Mouse (Mus musculus): Measurements from ENCODE around the gene Gucy2d. TPM values are rescaled to one million over a fixed set of nuclear protein-coding genes. Genes with fewer than 3 reads are reported as not detected.
A peak's percentile ranks its signal among the peaks of the same experiment; 100 is the strongest.

Gucy2d gene
- total and polyA plus RNA-seq, 2 experiments from 2014 or later = 0.08 TPM; not detected in 1

GRCm38 (mm10) chr7:98403996-98404395 is 36.2 kb upstream of the Gucy2d start:
- Histone ChIP-seq H3K27me3 (ENCODE audit: control insufficient read depth, insufficient read depth, low read length) (no peaks in the 10 kb centered on the region), H3K27ac (ENCODE audit: low read depth) (no peak overlapping the region), H3K36me3 (replicated peaks; ENCODE audit: control insufficient read depth, insufficient read depth, low read length) (no peaks in the 10 kb centered on the region), H3K4me2 (ENCODE audit: low read depth, low read length) (no peak overlapping the region), H3K9me3 (replicated peaks; ENCODE audit: control insufficient read depth, low read length) (no peaks in the 10 kb centered on the region), H3K4me3 (ENCODE audit: low read depth, low read length) (no peak overlapping the region), H3K4me1 (ENCODE audit: control insufficient read depth, insufficient read depth) (no peaks in the 10 kb centered on the region), H3K9ac (replicated peaks; ENCODE audit: low read depth, low read length) (no peak overlapping the region)
- no peak for TF ChIP-seq CTCF (IDR thresholded peaks at IDR 0.05; ENCODE audit: low read depth)
- ATAC-seq (ENCODE audit: insufficient read depth, low read depth) (no peak), DNase-seq (ENCODE audit: low spot score) (no peak)
- WGBS = 73% methylated on average over 4 of the region's 4 CpGs

- no peak overlapping the region for H3K9ac ChIP-seq (replicated peaks; ENCODE audit: low read depth, low read length)
Measured at GRCm38 (mm10) chr7:98407615-98408014, 32.6 kb upstream of the Gucy2d start.

DNA sequence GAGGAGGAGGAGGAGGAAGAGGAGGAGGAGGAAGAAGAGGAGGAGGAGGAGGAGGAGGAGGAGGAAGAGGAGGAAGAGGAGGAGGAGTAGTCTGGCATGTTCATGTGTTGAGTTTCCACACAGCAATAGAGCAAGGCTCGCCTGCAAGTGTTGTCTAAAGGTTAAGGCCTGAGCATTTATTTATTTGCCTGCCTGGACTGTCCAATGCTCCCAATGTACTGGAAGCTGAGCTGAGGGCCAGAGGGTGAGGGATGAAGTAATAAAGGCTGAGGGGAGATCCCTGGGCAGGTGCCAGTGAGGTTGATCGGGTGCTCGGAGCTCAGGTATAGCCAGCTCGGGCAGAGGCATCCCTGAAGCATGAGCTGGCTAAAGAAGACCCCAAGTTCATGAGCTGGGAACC is 27.1 kb upstream of the Gucy2d start:
- ATAC-seq (ENCODE audit: insufficient read depth, low read depth) (no peak), DNase-seq (ENCODE audit: low spot score) (no peak)
- H3K27me3 ChIP-seq (ENCODE audit: control insufficient read depth, insufficient read depth, low read length) = no peaks in the 10 kb centered on the region
- no peak overlapping the region for H3K4me3 ChIP-seq (ENCODE audit: low read depth, low read length)
- no peaks in the 10 kb centered on the region for H3K9me3 ChIP-seq (replicated peaks; ENCODE audit: control insufficient read depth, low read length)
- H3K27ac ChIP-seq (ENCODE audit: low read depth) = no peak overlapping the region
- 84% methylated on average over 4 of the region's 4 CpGs for WGBS
- no peaks in the 10 kb centered on the region for H3K36me3 ChIP-seq (replicated peaks; ENCODE audit: control insufficient read depth, insufficient read depth, low read length)
- peaks cover 8% of the 10 kb centered on the region for H3K4me1 ChIP-seq (ENCODE audit: control insufficient read depth, insufficient read depth)
- no peak overlapping the region for H3K9ac ChIP-seq (replicated peaks; ENCODE audit: low read depth, low read length)
- H3K4me2 ChIP-seq (ENCODE audit: low read depth, low read length) = no peak overlapping the region
- TF ChIP-seq EP300 (IDR thresholded peaks at IDR 0.05; ENCODE audit: low read depth) (no peak), CTCF (IDR thresholded peaks at IDR 0.05; ENCODE audit: low read depth) (no peak)

More at GRCm38 (mm10) chr7:98407615-98408014, 32.6 kb upstream of the Gucy2d start:
- no peak for ATAC-seq (ENCODE audit: insufficient read depth, low read depth)
- Histone ChIP-seq H3K36me3 (replicated peaks; ENCODE audit: control insufficient read depth, insufficient read depth, low read length) (no peaks in the 10 kb centered on the region), H3K4me3 (ENCODE audit: low read depth, low read length) (no peak overlapping the region), H3K27ac (ENCODE audit: low read depth) (no peak overlapping the region), H3K27me3 (ENCODE audit: control insufficient read depth, insufficient read depth, low read length) (no peaks in the 10 kb centered on the region), H3K9me3 (replicated peaks; ENCODE audit: control insufficient read depth, low read length) (no peaks in the 10 kb centered on the region), H3K4me1 (ENCODE audit: control insufficient read depth, insufficient read depth) (no peaks in the 10 kb centered on the region), H3K4me2 (ENCODE audit: low read depth, low read length) (no peak overlapping the region)
- 65% methylated on average over 5 of the region's 5 CpGs for WGBS
- TF ChIP-seq EP300 (IDR thresholded peaks at IDR 0.05; ENCODE audit: low read depth) (no peak), CTCF (IDR thresholded peaks at IDR 0.05; ENCODE audit: low read depth) (no peak)
- DNase-seq (ENCODE audit: low spot score) = no peak

- no peaks in the 10 kb centered on the region for H3K36me3 ChIP-seq (replicated peaks; ENCODE audit: control insufficient read depth, insufficient read depth, low read length)
- H3K4me2 ChIP-seq (ENCODE audit: low read depth, low read length) = no peak overlapping the region
- peak; percentile 61 for DNase-seq (ENCODE audit: low spot score)
- no peak overlapping the region for H3K9ac ChIP-seq (replicated peaks; ENCODE audit: low read depth, low read length)
- no peak overlapping the region for H3K4me3 ChIP-seq (ENCODE audit: low read depth, low read length)
- ATAC-seq (ENCODE audit: insufficient read depth, low read depth) = peak; percentile 62
- TF ChIP-seq EP300 (IDR thresholded peaks at IDR 0.05; ENCODE audit: low read depth) (no peak), CTCF (IDR thresholded peaks at IDR 0.05; ENCODE audit: low read depth) (no peak)
- 28% methylated on average over 3 of the region's 3 CpGs for WGBS
- no peaks in the 10 kb centered on the region for H3K9me3 ChIP-seq (replicated peaks; ENCODE audit: control insufficient read depth, low read length)
- peaks cover 15% of the 10 kb centered on the region for H3K4me1 ChIP-seq (ENCODE audit: control insufficient read depth, insufficient read depth)
- no peaks in the 10 kb centered on the region for H3K27me3 ChIP-seq (ENCODE audit: control insufficient read depth, insufficient read depth, low read length)
- H3K27ac ChIP-seq (ENCODE audit: low read depth) = no peak overlapping the region; the same call in 1 of the 2 replicates
Measured at GRCm38 (mm10) chr7:98415550-98415949, 24.7 kb upstream of the Gucy2d start.

- no peak overlapping the region for H3K9ac ChIP-seq (replicated peaks; ENCODE audit: low read depth, low read length)
- DNase-seq (ENCODE audit: low spot score) = no peak
- peaks cover 15% of the 10 kb centered on the region for H3K4me1 ChIP-seq (ENCODE audit: control insufficient read depth, insufficient read depth)
- ATAC-seq (ENCODE audit: insufficient read depth, low read depth) = no peak
- no peaks in the 10 kb centered on the region for H3K36me3 ChIP-seq (replicated peaks; ENCODE audit: control insufficient read depth, insufficient read depth, low read length)
- no peaks in the 10 kb centered on the region for H3K9me3 ChIP-seq (replicated peaks; ENCODE audit: control insufficient read depth, low read length)
- no peak for TF ChIP-seq EP300 (IDR thresholded peaks at IDR 0.05; ENCODE audit: low read depth)
- TF ChIP-seq CTCF (IDR thresholded peaks at IDR 0.05; ENCODE audit: low read depth) = no peak
- no peak overlapping the region for H3K4me2 ChIP-seq (ENCODE audit: low read depth, low read length)
- WGBS = 54% methylated on average over 4 of the region's 4 CpGs
- H3K27ac ChIP-seq (ENCODE audit: low read depth) = no peak overlapping the region; the same call in 1 of the 2 replicates
- H3K4me3 ChIP-seq (ENCODE audit: low read depth, low read length) = no peak overlapping the region
- H3K27me3 ChIP-seq (ENCODE audit: control insufficient read depth, insufficient read depth, low read length) = no peaks in the 10 kb centered on the region
Measured at GRCm38 (mm10) chr7:98416020-98416419, 24.2 kb upstream of the Gucy2d start.
